Comparison of ENCODE assay signal across 26 mouse cellular contexts in genomic region chr5:96681085-96681484, GRCm38 (mm10).
DNase-seq lines count a peak whose midpoint lies in the region; ATAC-seq and TF ChIP-seq lines count a peak whose summit lies in the region.
"Had no signal": no experiment of that assay in that cellular context is flagged by ENCODE, and none has a peak within 500 bp of the region (broad histone marks: within the 10 kb centered on the region; RNA-seq: fewer than 3 reads in every experiment).

No protein-coding gene starts in this region.

- H3K4me1 ChIP-seq in embryonic facial prominence, embryonic 13.5 days = peaks cover 18% of the 10 kb centered on the region
- H3K4me1 ChIP-seq in embryonic facial prominence, embryonic 10.5 days = peaks cover 9% of the 10 kb centered on the region
- peaks cover 6% of the 10 kb centered on the region; the same call in 1 of the 2 replicates for H3K4me1 ChIP-seq in limb, embryonic 12.5 days (replicated peaks)
- peaks cover 6% of the 10 kb centered on the region for H3K4me1 ChIP-seq in limb, embryonic 10.5 days
- H3K4me1 ChIP-seq in limb, embryonic 13.5 days = peaks cover 4% of the 10 kb centered on the region; the same call in 1 of the 2 replicates

- H3K27me3 ChIP-seq in embryonic facial prominence, embryonic 13.5 days = no peaks in the 10 kb centered on the region
- H3K27me3 ChIP-seq in embryonic facial prominence, embryonic 10.5 days (replicated peaks; ENCODE audit: low read depth, poor library complexity, severe bottlenecking) = no peaks in the 10 kb centered on the region
- no peaks in the 10 kb centered on the region for H3K27me3 ChIP-seq in limb, embryonic 12.5 days
- no peaks in the 10 kb centered on the region for H3K27me3 ChIP-seq in limb, embryonic 10.5 days (ENCODE audit: low read depth, poor library complexity, severe bottlenecking)
- no peaks in the 10 kb centered on the region for H3K27me3 ChIP-seq in limb, embryonic 13.5 days
- no peaks in the 10 kb centered on the region for H3K27me3 ChIP-seq in myocyte (ENCODE audit: control insufficient read depth, insufficient read depth, insufficient read length)
- H3K27me3 ChIP-seq: forebrain, embryonic 15.5 days; heart, embryonic 12.5 days; heart, embryonic 15.5 days had no signal

- peaks cover 14% of the 10 kb centered on the region for H3K36me3 ChIP-seq in embryonic facial prominence, embryonic 13.5 days
- peaks cover 5% of the 10 kb centered on the region; the same call in 1 of the 2 replicates for H3K36me3 ChIP-seq in embryonic facial prominence, embryonic 10.5 days (replicated peaks)
- 0 out of 2 replicates have a peak, but pooled peaks cover 3% of the 10 kb centered on the region for H3K36me3 ChIP-seq in limb, embryonic 12.5 days
- no peaks in the 10 kb centered on the region; the same call in 1 of the 2 replicates for H3K36me3 ChIP-seq in limb, embryonic 10.5 days
- H3K36me3 ChIP-seq in limb, embryonic 13.5 days = peaks cover 17% of the 10 kb centered on the region; the same call in 1 of the 2 replicates
- H3K36me3 ChIP-seq in myocyte (ENCODE audit: control insufficient read depth, insufficient read depth) = no peaks in the 10 kb centered on the region
- H3K36me3 ChIP-seq: forebrain, embryonic 15.5 days; heart, embryonic 12.5 days; heart, embryonic 15.5 days had no signal

- H3K27ac ChIP-seq in embryonic facial prominence, embryonic 13.5 days = 0 out of 2 replicates have a peak overlapping the region, but pooled peaks have one; percentile 5
- no peak overlapping the region for H3K27ac ChIP-seq in embryonic facial prominence, embryonic 10.5 days (replicated peaks)
- H3K27ac ChIP-seq in limb, embryonic 12.5 days = no peak overlapping the region
- no peak overlapping the region for H3K27ac ChIP-seq in limb, embryonic 10.5 days
- no peak overlapping the region for H3K27ac ChIP-seq in limb, embryonic 13.5 days
- H3K27ac ChIP-seq: forebrain, embryonic 15.5 days; heart, embryonic 15.5 days; hindbrain, embryonic 14.5 days; hindbrain, postnatal 0 days had no signal

- H3K79me2 ChIP-seq in myocyte (ENCODE audit: control insufficient read depth, insufficient read depth) = no peaks in the 10 kb centered on the region

- H3K4me2 ChIP-seq in embryonic facial prominence, embryonic 13.5 days = no peak overlapping the region
- H3K4me2 ChIP-seq in limb, embryonic 12.5 days = no peak overlapping the region
- H3K4me2 ChIP-seq in limb, embryonic 13.5 days (replicated peaks) = no peak overlapping the region
- peak overlapping the region; percentile 10 for H3K4me2 ChIP-seq in myocyte (ENCODE audit: low read depth)
- H3K4me2 ChIP-seq: forebrain, embryonic 15.5 days; heart, embryonic 12.5 days; heart, embryonic 15.5 days; hindbrain, embryonic 14.5 days had no signal

- WGBS in embryonic facial prominence, embryonic 13.5 days = 43% methylated on average over 3 of the region's 3 CpGs
- WGBS in embryonic facial prominence, embryonic 10.5 days = 54% methylated on average over 3 of the region's 3 CpGs
- 28% methylated on average over 3 of the region's 3 CpGs for WGBS in limb, embryonic 12.5 days
- 73% methylated on average over 3 of the region's 3 CpGs for WGBS in limb, embryonic 10.5 days
- 31% methylated on average over 3 of the region's 3 CpGs for WGBS in limb, embryonic 13.5 days

- no peak overlapping the region for H3K4me3 ChIP-seq in embryonic facial prominence, embryonic 13.5 days
- no peak overlapping the region for H3K4me3 ChIP-seq in embryonic facial prominence, embryonic 10.5 days
- H3K4me3 ChIP-seq in limb, embryonic 12.5 days (replicated peaks) = no peak overlapping the region
- no peak overlapping the region for H3K4me3 ChIP-seq in limb, embryonic 10.5 days
- H3K4me3 ChIP-seq in limb, embryonic 13.5 days = no peak overlapping the region
- H3K4me3 ChIP-seq in myocyte = no peak overlapping the region
- H3K4me3 ChIP-seq: forebrain, embryonic 15.5 days; heart, embryonic 12.5 days; heart, embryonic 15.5 days had no signal

- no peak for TF ChIP-seq POLR2A in myocyte (IDR thresholded peaks at IDR 0.05; ENCODE audit: insufficient read length, low read depth)

- no peak for ATAC-seq in embryonic facial prominence, embryonic 13.5 days (ENCODE audit: insufficient number of reproducible peaks, insufficient read depth, low FRiP score, low TSS enrichment, low read depth)
- ATAC-seq in limb, embryonic 12.5 days (ENCODE audit: insufficient number of reproducible peaks, insufficient read depth, low FRiP score, low TSS enrichment, low read depth) = peak; percentile 64
- ATAC-seq in limb, embryonic 13.5 days (ENCODE audit: low FRiP score, low read depth) = peak; percentile 82
- ATAC-seq: activated CD4-positive, CD25-positive, alpha-beta regulatory T cell, adult 4 months; forebrain, embryonic 15.5 days; hindbrain, postnatal 0 days; inflammation-experienced regulatory T-cells, adult 6 months had no signal

- H3ac ChIP-seq in myocyte (ENCODE audit: control insufficient read depth, insufficient read length) = no peak overlapping the region

- H3K9me3 ChIP-seq in embryonic facial prominence, embryonic 13.5 days = no peaks in the 10 kb centered on the region
- H3K9me3 ChIP-seq in embryonic facial prominence, embryonic 10.5 days = no peaks in the 10 kb centered on the region
- H3K9me3 ChIP-seq in limb, embryonic 12.5 days = no peaks in the 10 kb centered on the region
- no peaks in the 10 kb centered on the region for H3K9me3 ChIP-seq in limb, embryonic 10.5 days (replicated peaks)
- no peaks in the 10 kb centered on the region for H3K9me3 ChIP-seq in limb, embryonic 13.5 days
- H3K9me3 ChIP-seq: forebrain, embryonic 15.5 days; heart, embryonic 12.5 days; heart, embryonic 15.5 days had no signal

- H3K9ac ChIP-seq in embryonic facial prominence, embryonic 13.5 days = no peak overlapping the region
- H3K9ac ChIP-seq in limb, embryonic 12.5 days (replicated peaks) = no peak overlapping the region
- H3K9ac ChIP-seq in limb, embryonic 13.5 days = no peak overlapping the region
- H3K9ac ChIP-seq: forebrain, embryonic 15.5 days; heart, embryonic 12.5 days; heart, embryonic 15.5 days; hindbrain, embryonic 14.5 days had no signal

- no peak for DNase-seq in embryonic facial prominence, embryonic 10.5 days (ENCODE audit: low spot score)
- DNase-seq in limb, embryonic 10.5 days (ENCODE audit: low spot score) = no peak
- DNase-seq in thymus, postnatal 4 days = no peak
- DNase-seq in frontal cortex, adult 2 months (ENCODE audit: extremely low spot score in 1 of 2, low spot score in 1 of 2) = no peak
- DNase-seq: adrenal gland, adult 8-10 months; adrenal gland, postnatal 25 days; cerebellum, adult 11-12 months; cerebellum, adult 8-10 months; cerebellum, postnatal 10 days; cerebellum, postnatal 36 days; embryo, embryonic 11 days; gastrocnemius, postnatal 14 days; heart, adult 18-20 months; heart, postnatal 14 days; heart, postnatal 4 days had no signal

TF ChIP-seq in myocyte, 11 proteins besides CTCF, POLR2A, EP300 and RAD21:
- TF ChIP-seq TCF12 (IDR thresholded peaks at IDR 0.05; ENCODE audit: insufficient read depth, poor library complexity, severe bottlenecking) = peak; percentile 32
- TF ChIP-seq MYOG (IDR thresholded peaks at IDR 0.05; ENCODE audit: control insufficient read depth in 1 of 3, insufficient read depth in 1 of 3, insufficient read length in 2 of 3, low read depth in 2 of 3) = peak in 1 of 3 experiments; percentile 53
- TF ChIP-seq USF1 (IDR thresholded peaks at IDR 0.05; ENCODE audit: low read depth) = no peak
- peak in 2 of 3 experiments; percentile 16 to 51 for TF ChIP-seq MYOD1 (IDR thresholded peaks at IDR 0.05; ENCODE audit: control insufficient read depth in 1 of 3, insufficient read length in 2 of 3, low read depth in 2 of 3)
